Mouse (Mus musculus) CH12F3 (cell line): Measurements from ENCODE around the gene Ints3.
"Not testable (repeated sequence)": the region's sequence is repeated elsewhere in the genome, so short reads cannot be mapped to it uniquely, and the experiment has no call there.

Source experiments
- in situ Hi-C: fragments of 300-500 bp; cut with MboI; formaldehyde crosslinking; loops from 2 replicates; pipeline ENCODE4 v1.14.3; 2020; ENCODE audit warnings: low sequenced_read_pairs

The Ints3 gene

DNA sequence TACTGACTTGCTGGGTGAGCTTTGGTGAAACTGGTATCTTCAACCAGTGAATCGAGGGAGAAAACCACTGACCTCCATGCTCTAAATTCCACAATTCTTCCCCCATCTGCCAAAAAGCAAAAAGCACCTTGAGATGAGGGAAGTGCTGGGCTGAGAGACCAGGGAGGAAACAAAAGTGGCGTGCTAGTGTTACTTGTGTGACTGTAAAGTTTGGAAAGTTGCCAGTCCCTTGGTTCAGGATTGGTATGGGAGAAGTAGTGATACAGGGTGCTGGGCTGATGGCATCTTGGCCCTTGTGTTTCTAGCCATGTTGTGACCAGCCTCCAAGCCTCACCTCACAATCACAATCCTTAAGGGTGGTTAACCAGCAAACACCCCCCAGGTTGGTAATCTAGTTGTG, 71.1 kb downstream of the Ints3 start:
- in situ Hi-C loops, result no loop called here

- in situ Hi-C loops, result no loop called here
Measured at GRCm38 (mm10) chr3:90361476-90361875, 71.9 kb downstream of the Ints3 start.

- in situ Hi-C loops, result no loop called here
Measured at GRCm38 (mm10) chr3:90359230-90359629, 74.2 kb downstream of the Ints3 start.

DNA sequence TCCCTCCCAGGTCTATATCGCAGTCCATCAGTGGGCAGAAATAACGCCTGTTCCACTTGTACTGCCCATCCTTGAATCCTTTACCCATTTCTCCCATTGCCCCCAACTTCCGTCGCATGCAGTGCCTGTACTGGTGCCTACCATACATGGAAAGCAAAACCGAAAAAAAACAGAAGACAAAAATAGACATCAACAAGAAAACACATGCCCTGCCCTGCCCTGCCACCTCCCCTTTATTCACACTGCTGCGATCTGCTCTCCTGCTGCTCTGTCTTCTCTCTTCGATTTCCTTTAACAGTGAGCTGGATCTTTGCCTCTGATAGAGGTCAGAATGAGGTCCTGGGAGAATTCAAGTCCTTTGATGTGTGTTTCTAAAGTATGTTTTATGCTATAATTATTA, 75.5 kb downstream of the Ints3 start:
- in situ Hi-C loops, result no loop called here

DNA sequence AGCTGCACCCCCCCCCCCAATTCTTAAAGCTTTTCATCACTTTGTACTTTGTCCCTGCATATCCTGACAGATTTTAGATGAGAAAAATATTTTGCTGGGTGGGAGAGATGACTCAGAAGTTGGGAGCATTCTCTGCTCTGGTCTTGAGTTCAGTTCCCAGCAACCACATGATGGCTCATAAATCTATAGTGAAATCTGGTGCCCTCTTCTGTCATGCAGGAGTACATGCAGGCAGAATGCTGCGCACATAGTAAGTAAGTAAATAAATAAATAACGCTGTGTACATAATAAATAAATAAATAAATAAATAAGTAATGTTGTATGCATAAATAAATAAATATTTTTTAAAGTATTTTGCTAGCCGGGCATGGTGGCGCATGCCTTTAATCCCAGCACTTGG, 85.6 kb downstream of the Ints3 start:
- in situ Hi-C loops, result no loop called here

DNA sequence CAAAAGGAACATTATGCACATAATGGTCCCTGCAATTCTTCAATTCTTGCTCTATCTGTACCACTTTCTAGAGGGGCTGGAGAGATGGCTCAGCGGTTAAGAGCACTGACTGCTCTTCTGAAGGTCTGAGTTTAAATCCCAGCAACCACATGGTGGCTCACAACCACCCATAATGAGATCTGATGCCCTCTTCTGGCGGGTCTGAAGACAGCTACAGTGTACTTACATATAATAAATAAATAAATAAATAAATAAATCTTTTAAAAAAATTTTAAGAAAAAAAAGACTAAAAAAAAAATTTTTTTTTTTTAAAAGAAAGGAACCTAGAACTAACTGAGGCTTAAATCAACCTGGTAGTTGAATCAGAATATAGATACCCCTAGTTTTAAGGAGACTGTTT, 90.6 kb downstream of the Ints3 start:
- in situ Hi-C loops, result not testable (repeated sequence)
